Mouse (Mus musculus) MEL (cell line): ENCODE data around the gene Podxl.

Source experiments
- CHD2 ChIP-seq: IDR thresholded peaks from 2 replicates; pipeline ENCODE4 v1.6.1; 2011; ENCODE audit warnings: low read length, improper control_type of control experiment
- CTCF ChIP-seq, 3 experiments: IDR thresholded peaks in 2 of 3; conservative IDR thresholded peaks in 1 of 3; 2 replicates each; pipeline ENCODE4 v1.5.1; 2011 to 2012; ENCODE audit warnings: low read length in 3 of 3, low read depth in 2 of 3, mild to moderate bottlenecking in 2 of 3, improper control_type of control experiment in 1 of 3, inconsistent platforms in 1 of 3, mixed read lengths in 1 of 3, moderate library complexity in 1 of 3; ENCODE audit not compliant: control insufficient read depth in 1 of 3, insufficient read depth in 1 of 3, poor library complexity in 1 of 3, severe bottlenecking in 1 of 3
- GABPA ChIP-seq: IDR thresholded peaks from 2 replicates; pipeline ENCODE4 v1.6.1; 2012; ENCODE audit warnings: low read depth, mild to moderate bottlenecking, inconsistent platforms, low read length, improper control_type of control experiment, moderate library complexity
- MAFK ChIP-seq: IDR thresholded peaks from 2 replicates; pipeline ENCODE4 v1.6.1; 2011; ENCODE audit warnings: low read depth, mild to moderate bottlenecking, low read length, improper control_type of control experiment, borderline replicate concordance
- MAX ChIP-seq: IDR thresholded peaks from 2 replicates; pipeline ENCODE4 v1.6.1; 2011; ENCODE audit warnings: low read length, improper control_type of control experiment
- MEF2A ChIP-seq: IDR thresholded peaks from 2 replicates; pipeline ENCODE4 v1.6.1; 2014; ENCODE audit warnings: low read depth, mild to moderate bottlenecking, inconsistent platforms, low read length, improper control_type of control experiment; ENCODE audit not compliant: poor library complexity, insufficient replicate concordance, severe bottlenecking; ENCODE audit errors: extremely low read depth
- POLR2A ChIP-seq, 2 experiments: IDR thresholded peaks; 2 replicates each; pipeline ENCODE4 v1.6.1; 2011 to 2012; ENCODE audit warnings: low read length in 2 of 2, mild to moderate bottlenecking in 2 of 2, control low read depth in 1 of 2, improper control_type of control experiment in 1 of 2, low read depth in 1 of 2, moderate library complexity in 1 of 2; ENCODE audit not compliant: control insufficient read depth in 1 of 2, insufficient read depth in 1 of 2, poor library complexity in 1 of 2
- POLR2AphosphoS2 ChIP-seq: IDR thresholded peaks from 2 replicates; pipeline ENCODE4 v1.6.1; 2011; ENCODE audit warnings: low read length, improper control_type of control experiment
- POLR2AphosphoS5 ChIP-seq: IDR thresholded peaks from 2 replicates; pipeline ENCODE4 v1.6.1; 2012; ENCODE audit warnings: low read depth, borderline replicate concordance, mild to moderate bottlenecking, inconsistent platforms, low read length, moderate library complexity, mixed read lengths
- TCF12 ChIP-seq: IDR thresholded peaks from 2 replicates; pipeline ENCODE4 v1.6.1; 2014; ENCODE audit warnings: low read depth, mild to moderate bottlenecking, inconsistent platforms, low read length, improper control_type of control experiment, moderate library complexity

GRCm38 (mm10) chr6:31502614-31503013, 61.2 kb downstream of the Podxl start:
- TF ChIP-seq POLR2A (IDR thresholded peaks at IDR 0.05; ENCODE audit: control insufficient read depth in 1 of 2, insufficient read depth in 1 of 2, low read depth in 1 of 2, low read length in 2 of 2, poor library complexity in 1 of 2) = no peak
- TF ChIP-seq MAFK = no peak
- TF ChIP-seq GABPA = no peak
- TF ChIP-seq CTCF (IDR thresholded peaks at IDR 0.05 in 2 of 3, conservative IDR thresholded peaks at IDR 0.05 in 1 of 3; ENCODE audit: control insufficient read depth in 1 of 3, insufficient read depth in 1 of 3, low read depth in 2 of 3, low read length in 3 of 3, poor library complexity in 1 of 3, severe bottlenecking in 1 of 3) = no peak
- no peak for TF ChIP-seq POLR2AphosphoS2
- no peak for TF ChIP-seq POLR2AphosphoS5
- no peak for TF ChIP-seq TCF12
- TF ChIP-seq MEF2A = no peak
- no peak for TF ChIP-seq MAX
- no peak for TF ChIP-seq CHD2
